Mouse (Mus musculus) stomach, postnatal 0 days (tissue): ENCODE measurements around the gene Tnnt1. TPM values are rescaled to one million over a fixed set of nuclear protein-coding genes. Genes with fewer than 3 reads are reported as not detected.

Source experiments
- ATAC-seq: fragments of 200-750 bp; cut with Nextera tagmentation; 2 replicates; pipeline ENCODE4 v1.8.0; 2017; ENCODE audit not compliant: low FRiP score, low TSS enrichment
- DNase-seq: peaks from one replicate; pipeline ENCODE4 v3.0.0-alpha.2; 2016; ENCODE audit warnings: low spot score
- H3K27ac ChIP-seq: fragments of 300-500 bp; sonication (generic); replicated peaks from 2 replicates; pipeline ENCODE4 v1.5.1; 2014; ENCODE audit warnings: mild to moderate bottlenecking, control low read depth
- H3K27me3 ChIP-seq: fragments of 300-500 bp; sonication (generic); 2 replicates; pipeline ENCODE4 v1.6.1; 2014; ENCODE audit warnings: low read length; ENCODE audit not compliant: control insufficient read depth, insufficient read depth
- H3K36me3 ChIP-seq: fragments of 300-500 bp; sonication (generic); 2 replicates; pipeline ENCODE4 v1.6.1; 2014; ENCODE audit warnings: low read length, mixed read lengths; ENCODE audit not compliant: control insufficient read depth, insufficient read depth
- H3K4me1 ChIP-seq: fragments of 300-500 bp; sonication (generic); replicated peaks from 2 replicates; pipeline ENCODE4 v1.6.1; 2014; ENCODE audit warnings: antibody characterized with exemption; ENCODE audit not compliant: control insufficient read depth, insufficient read depth
- H3K4me2 ChIP-seq: fragments of 300-500 bp; sonication (generic); replicated peaks from 2 replicates; pipeline ENCODE4 v1.6.1; 2014; ENCODE audit warnings: low read depth, mild to moderate bottlenecking, control low read depth, moderate library complexity
- H3K4me3 ChIP-seq: fragments of 300-500 bp; sonication (generic); 2 replicates; pipeline ENCODE4 v1.5.1; 2014; ENCODE audit warnings: low read depth, low read length, control low read depth
- H3K9ac ChIP-seq: fragments of 300-500 bp; sonication (generic); 2 replicates; pipeline ENCODE4 v1.6.1; 2014; ENCODE audit warnings: mild to moderate bottlenecking, low read length, control low read depth, mixed read lengths
- H3K9me3 ChIP-seq: fragments of 300-500 bp; sonication (generic); 2 replicates; pipeline ENCODE4 v1.6.1; 2016; ENCODE audit warnings: low read length; ENCODE audit not compliant: control insufficient read depth
- CTCF ChIP-seq: IDR thresholded peaks from 2 replicates; pipeline ENCODE4 v1.5.1; 2016; ENCODE audit warnings: antibody characterized with exemption, low read depth, mild to moderate bottlenecking, moderate library complexity
- EP300 ChIP-seq: optimal IDR thresholded peaks from 2 replicates; pipeline ENCODE3; 2016; ENCODE audit warnings: antibody characterized with exemption
- WGBS: fragments of 180-500 bp; shearing (Covaris S2); extraction: QIAGEN DNeasy Blood & Tissue Kit; methylation state at CpG from one replicate; pipeline ENCODE4 v1.1.7; 2014; 5-methylcytosine and 5-hydroxymethylcytosine counted together
- polyA plus RNA-seq: library from polyadenylated mRNA; unstranded; fragments of >200 nt; fragmentation: Nextera tagmentation; extraction: Ambion mirVana; gene quantifications from 2 replicates; pipeline ENCODE4 v1.2.1, GENCODE M21; 2015

The Tnnt1 gene
- polyA plus RNA-seq, 1 experiment from 2014 or later: 15.5 TPM

- H3K4me3 ChIP-seq: peak overlapping the region; percentile 45
- H3K27ac ChIP-seq: no peak overlapping the region
- no peak for TF ChIP-seq CTCF
- TF ChIP-seq EP300: no peak
- ATAC-seq: peak; percentile 65
- 4% methylated on average over 34 of the region's 35 CpGs for WGBS
- no peaks in the 10 kb centered on the region for H3K9me3 ChIP-seq
- no peaks in the 10 kb centered on the region for H3K27me3 ChIP-seq
- H3K4me2 ChIP-seq: peak overlapping the region; percentile 74
- no peaks in the 10 kb centered on the region for H3K4me1 ChIP-seq
- no peaks in the 10 kb centered on the region; the same call in 1 of the 2 replicates for H3K36me3 ChIP-seq
- peak; percentile 88 for DNase-seq
- H3K9ac ChIP-seq: peak overlapping the region; percentile 45
Observed at GRCm38 (mm10) chr7:4470275-4471178, 45.7 kb downstream of the Tnnt1 start.

GRCm38 (mm10) chr7:4467801-4468200, 48.4 kb downstream of the Tnnt1 start:
- no peak overlapping the region for H3K4me2 ChIP-seq
- 66% methylated on average over 3 of the region's 3 CpGs for WGBS
- ATAC-seq (no peak), DNase-seq (no peak)
- H3K9me3 ChIP-seq: no peaks in the 10 kb centered on the region
- H3K27ac ChIP-seq: no peak overlapping the region
- no peaks in the 10 kb centered on the region for H3K4me1 ChIP-seq
- no peak overlapping the region for H3K4me3 ChIP-seq
- no peak for TF ChIP-seq CTCF
- no peak for TF ChIP-seq EP300
- no peaks in the 10 kb centered on the region for H3K27me3 ChIP-seq
- no peak overlapping the region for H3K9ac ChIP-seq
- no peaks in the 10 kb centered on the region; the same call in 1 of the 2 replicates for H3K36me3 ChIP-seq

- Histone ChIP-seq H3K9ac (peak overlapping the region; percentile 54), H3K9me3 (no peaks in the 10 kb centered on the region), H3K4me2 (peak overlapping the region; percentile 50), H3K36me3 (no peaks in the 10 kb centered on the region; the same call in 1 of the 2 replicates), H3K4me3 (no peak overlapping the region), H3K27me3 (no peaks in the 10 kb centered on the region), H3K27ac (peak overlapping the region; percentile 74), H3K4me1 (no peaks in the 10 kb centered on the region)
- ATAC-seq (peak; percentile 96), DNase-seq (peak; percentile 88)
- TF ChIP-seq CTCF (no peak), EP300 (no peak)
- WGBS: 9% methylated on average over 12 of the region's 12 CpGs
Observed at GRCm38 (mm10) chr7:4464194-4464824, 51.9 kb downstream of the Tnnt1 start.

GRCm38 (mm10) chr7:4460576-4461434, 55.4 kb downstream of the Tnnt1 start, which contains the start of gene Eps8l1:
Gene Eps8l1 (plus strand): TSS chr7:4460674.
- DNase-seq (peak; percentile 44), ATAC-seq (peak; percentile 55)
- Histone ChIP-seq H3K36me3 (no peaks in the 10 kb centered on the region), H3K27me3 (no peaks in the 10 kb centered on the region), H3K9ac (peak within 1 kb of the TSS; percentile 45), H3K4me2 (peak within 1 kb of the TSS; percentile 39), H3K4me3 (peak within 1 kb of the TSS; percentile 27; the same call in 1 of the 2 replicates), H3K4me1 (no peaks in the 10 kb centered on the region), H3K9me3 (no peaks in the 10 kb centered on the region), H3K27ac (peak within 1 kb of the TSS; percentile 80)
- WGBS: 45% methylated on average over 13 of the region's 16 CpGs
- TF ChIP-seq CTCF (0 out of 2 replicates have a peak, but pooled peaks have one; percentile 10), EP300 (no peak)

Other genes with a start within 250 kb of the Tnnt1 start
- 0.08 TPM in 1 of 2 replicates, not detected in the other for gene Ncr1, start 178.7 kb downstream of the Tnnt1 start, polyA plus RNA-seq
- 0.01 TPM in 1 of 2 replicates, not detected in the other for gene Gp6, start 118.6 kb downstream of the Tnnt1 start, polyA plus RNA-seq
- 29.0 and 30.0 TPM in 2 replicates for gene Rdh13, start 70.7 kb downstream of the Tnnt1 start, polyA plus RNA-seq
- gene Eps8l1, start 55.7 kb downstream of the Tnnt1 start, polyA plus RNA-seq: 25.2 and 33.3 TPM in 2 replicates
- gene Ppp1r12c, start 14.7 kb downstream of the Tnnt1 start, polyA plus RNA-seq: 39.5 and 44.4 TPM in 2 replicates
- gene Tnni3, start 7.8 kb upstream of the Tnnt1 start, polyA plus RNA-seq: 24.4 and 30.4 TPM in 2 replicates
- gene Dnaaf3, start 16.1 kb upstream of the Tnnt1 start, polyA plus RNA-seq: 0.89 and 0.98 TPM in 2 replicates
- gene Syt5, start 31.2 kb upstream of the Tnnt1 start, polyA plus RNA-seq: 6.7 and 7.2 TPM in 2 replicates
- 1.9 TPM in 2 replicates for gene Ptprh, start 87.7 kb upstream of the Tnnt1 start, polyA plus RNA-seq
- gene Tmem86b, start 115.0 kb upstream of the Tnnt1 start, polyA plus RNA-seq: 0.22 and 0.23 TPM in 2 replicates
- gene Ppp6r1, start 142.6 kb upstream of the Tnnt1 start, polyA plus RNA-seq: 3.9 and 6.2 TPM in 2 replicates
- 59.1 and 60.7 TPM in 2 replicates for gene Hspbp1, start 168.7 kb upstream of the Tnnt1 start, polyA plus RNA-seq
- gene Brsk1, start 174.2 kb upstream of the Tnnt1 start, polyA plus RNA-seq: 0.36 and 0.42 TPM in 2 replicates
- 2.2 and 2.4 TPM in 2 replicates for gene Tmem150b, start 208.9 kb upstream of the Tnnt1 start, polyA plus RNA-seq
- 31.8 and 32.5 TPM in 2 replicates for gene Kmt5c, start 223.7 kb upstream of the Tnnt1 start, polyA plus RNA-seq
- gene Cox6b2, start 236.7 kb upstream of the Tnnt1 start, polyA plus RNA-seq: 43.1 and 46.5 TPM in 2 replicates